Mouse (Mus musculus): ENCODE data around the gene Dglucy. TPM values are rescaled to one million over a fixed set of nuclear protein-coding genes. Genes with fewer than 3 reads are reported as not detected.

The Dglucy gene
- polyA plus RNA-seq, 1 experiment from 2014 or later = 18.9 TPM

- H3K27ac ChIP-seq = no peak overlapping the region
- 24% methylated on average over 3 of the region's 3 CpGs for WGBS (ENCODE audit: missing documents)
- no peaks in the 10 kb centered on the region; the same call in 1 of the 2 replicates for H3K79me2 ChIP-seq (ENCODE audit: inconsistent target)
- H3K36me3 ChIP-seq (ENCODE audit: inconsistent target) = peaks cover 25% of the 10 kb centered on the region; the same call in 1 of the 2 replicates
- no peak overlapping the region for H3K4me3 ChIP-seq (ENCODE audit: inconsistent target)
Observed at GRCm38 (mm10) chr12:100841211-100841792, 62.4 kb downstream of the Dglucy start.

GRCm38 (mm10) chr12:100843171-100843570, 64.3 kb downstream of the Dglucy start:
- H3K4me3 ChIP-seq (ENCODE audit: inconsistent target) = no peak overlapping the region
- H3K79me2 ChIP-seq (ENCODE audit: inconsistent target) = no peaks in the 10 kb centered on the region
- H3K36me3 ChIP-seq (ENCODE audit: inconsistent target) = peaks cover 25% of the 10 kb centered on the region
- 97% methylated on average over 4 of the region's 4 CpGs for WGBS (ENCODE audit: missing documents)
- no peak overlapping the region for H3K27ac ChIP-seq

GRCm38 (mm10) chr12:100844546-100844945, 65.7 kb downstream of the Dglucy start:
- Histone ChIP-seq H3K27ac (no peak overlapping the region), H3K36me3 (ENCODE audit: inconsistent target) (peaks cover 33% of the 10 kb centered on the region), H3K4me3 (ENCODE audit: inconsistent target) (no peak overlapping the region), H3K79me2 (ENCODE audit: inconsistent target) (no peaks in the 10 kb centered on the region)
- WGBS (ENCODE audit: missing documents) = 96% methylated on average over 7 of the region's 7 CpGs

GRCm38 (mm10) chr12:100845829-100846228, 67.0 kb downstream of the Dglucy start:
- H3K4me3 ChIP-seq (ENCODE audit: inconsistent target) = no peak overlapping the region
- no peak overlapping the region for H3K27ac ChIP-seq
- H3K36me3 ChIP-seq (ENCODE audit: inconsistent target) = peaks cover 39% of the 10 kb centered on the region
- WGBS (ENCODE audit: missing documents) = 52% methylated on average over 2 of the region's 2 CpGs
- no peaks in the 10 kb centered on the region for H3K79me2 ChIP-seq (ENCODE audit: inconsistent target)

GRCm38 (mm10) chr12:100846566-100846965, 67.7 kb downstream of the Dglucy start:
- Histone ChIP-seq H3K4me3 (ENCODE audit: inconsistent target) (no peak overlapping the region), H3K36me3 (ENCODE audit: inconsistent target) (peaks cover 46% of the 10 kb centered on the region), H3K27ac (no peak overlapping the region), H3K79me2 (ENCODE audit: inconsistent target) (no peaks in the 10 kb centered on the region)
- WGBS (ENCODE audit: missing documents) = 88% methylated on average over 1 of the region's 1 CpGs

- peaks cover 41% of the 10 kb centered on the region for H3K36me3 ChIP-seq (ENCODE audit: inconsistent target)
- H3K79me2 ChIP-seq (ENCODE audit: inconsistent target) = no peaks in the 10 kb centered on the region
- H3K4me3 ChIP-seq (ENCODE audit: inconsistent target) = no peak overlapping the region
- 98% methylated on average over 11 of the region's 11 CpGs for WGBS (ENCODE audit: missing documents)
- no peak overlapping the region for H3K27ac ChIP-seq
Observed at GRCm38 (mm10) chr12:100847437-100848080, 68.7 kb downstream of the Dglucy start.

GRCm38 (mm10) chr12:100849421-100850138, 70.7 kb downstream of the Dglucy start:
- no peak overlapping the region for H3K27ac ChIP-seq
- WGBS (ENCODE audit: missing documents) = 82% methylated on average over 7 of the region's 7 CpGs
- H3K4me3 ChIP-seq (ENCODE audit: inconsistent target) = no peak overlapping the region
- H3K36me3 ChIP-seq (ENCODE audit: inconsistent target) = peaks cover 23% of the 10 kb centered on the region
- H3K79me2 ChIP-seq (ENCODE audit: inconsistent target) = no peaks in the 10 kb centered on the region

GRCm38 (mm10) chr12:100852370-100852769, 73.5 kb downstream of the Dglucy start:
- Histone ChIP-seq H3K4me3 (ENCODE audit: inconsistent target) (no peak overlapping the region), H3K27ac (no peak overlapping the region), H3K36me3 (ENCODE audit: inconsistent target) (peaks cover 23% of the 10 kb centered on the region), H3K79me2 (ENCODE audit: inconsistent target) (no peaks in the 10 kb centered on the region)
- 43% methylated on average over 3 of the region's 3 CpGs for WGBS (ENCODE audit: missing documents)

- no peak overlapping the region for H3K27ac ChIP-seq
- no peaks in the 10 kb centered on the region for H3K79me2 ChIP-seq (ENCODE audit: inconsistent target)
- WGBS (ENCODE audit: missing documents) = 85% methylated on average over 2 of the region's 2 CpGs
- peaks cover 9% of the 10 kb centered on the region for H3K36me3 ChIP-seq (ENCODE audit: inconsistent target)
- H3K4me3 ChIP-seq (ENCODE audit: inconsistent target) = no peak overlapping the region
Observed at GRCm38 (mm10) chr12:100856337-100856736, 77.5 kb downstream of the Dglucy start.

GRCm38 (mm10) chr12:100857791-100858190, 78.9 kb downstream of the Dglucy start:
- no peaks in the 10 kb centered on the region for H3K79me2 ChIP-seq (ENCODE audit: inconsistent target)
- peaks cover 4% of the 10 kb centered on the region; the same call in 1 of the 2 replicates for H3K36me3 ChIP-seq (ENCODE audit: inconsistent target)
- no peak overlapping the region for H3K4me3 ChIP-seq (ENCODE audit: inconsistent target)
- 62% methylated on average over 7 of the region's 7 CpGs for WGBS (ENCODE audit: missing documents)
- no peak overlapping the region for H3K27ac ChIP-seq

- peaks cover 11% of the 10 kb centered on the region; the same call in 1 of the 2 replicates for H3K36me3 ChIP-seq (ENCODE audit: inconsistent target)
- WGBS (ENCODE audit: missing documents) = 36% methylated on average over 2 of the region's 3 CpGs
- no peaks in the 10 kb centered on the region for H3K79me2 ChIP-seq (ENCODE audit: inconsistent target)
- H3K4me3 ChIP-seq (ENCODE audit: inconsistent target) = no peak overlapping the region
- no peak overlapping the region for H3K27ac ChIP-seq
Observed at GRCm38 (mm10) chr12:100862272-100862671, 83.4 kb downstream of the Dglucy start.

GRCm38 (mm10) chr12:100862856-100863446, 84.1 kb downstream of the Dglucy start:
- Histone ChIP-seq H3K27ac (no peak overlapping the region), H3K4me3 (ENCODE audit: inconsistent target) (no peak overlapping the region), H3K79me2 (ENCODE audit: inconsistent target) (no peaks in the 10 kb centered on the region), H3K36me3 (ENCODE audit: inconsistent target) (peaks cover 18% of the 10 kb centered on the region; the same call in 1 of the 2 replicates)
- 94% methylated on average over 3 of the region's 3 CpGs for WGBS (ENCODE audit: missing documents)

GRCm38 (mm10) chr12:100865072-100865471, 86.2 kb downstream of the Dglucy start:
- Histone ChIP-seq H3K4me3 (ENCODE audit: inconsistent target) (no peak overlapping the region), H3K36me3 (ENCODE audit: inconsistent target) (peaks cover 39% of the 10 kb centered on the region), H3K79me2 (ENCODE audit: inconsistent target) (no peaks in the 10 kb centered on the region), H3K27ac (no peak overlapping the region)

- Histone ChIP-seq H3K27ac (no peak overlapping the region), H3K4me3 (ENCODE audit: inconsistent target) (no peak overlapping the region), H3K79me2 (ENCODE audit: inconsistent target) (no peaks in the 10 kb centered on the region), H3K36me3 (ENCODE audit: inconsistent target) (peaks cover 39% of the 10 kb centered on the region)
- WGBS (ENCODE audit: missing documents) = 95% methylated on average over 11 of the region's 11 CpGs
Observed at GRCm38 (mm10) chr12:100865509-100866078, 86.7 kb downstream of the Dglucy start.

Measured in macrophage (primary cell).